Mouse (Mus musculus): ENCODE measurements around the gene Zfp365. TPM values are rescaled to one million over a fixed set of nuclear protein-coding genes. Genes with fewer than 3 reads are reported as not detected.

The Zfp365 gene
- total and polyA plus RNA-seq, 2 experiments = not detected

DNA sequence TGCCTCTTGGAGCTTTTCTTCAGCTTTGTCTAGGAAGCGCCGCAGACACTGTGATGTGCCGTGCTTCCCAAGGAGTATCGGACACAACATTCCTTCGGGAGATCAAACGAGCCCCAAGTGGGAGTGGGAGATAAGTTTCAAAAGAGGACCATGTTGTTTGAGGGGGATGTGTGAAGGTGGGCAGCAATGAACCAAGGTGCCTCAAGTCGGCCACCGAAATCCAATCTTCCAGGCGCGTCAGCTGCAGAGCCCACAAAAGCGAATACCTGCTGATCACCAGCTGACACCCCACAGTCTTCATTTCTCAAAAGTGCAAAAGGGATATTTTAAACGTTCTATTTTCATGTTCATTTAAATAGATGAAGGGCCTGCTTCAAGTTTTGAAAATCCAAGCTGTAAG is 27.1 kb upstream of the Zfp365 start:
- Histone ChIP-seq H3K4me3 (ENCODE audit: insufficient read depth, low read depth, low read length) (no peak overlapping the region), H3K79me2 (ENCODE audit: control insufficient read depth, insufficient read depth, low read length) (no peaks in the 10 kb centered on the region), H3K9ac (ENCODE audit: low read depth, low read length) (no peak overlapping the region), H3K36me3 (ENCODE audit: control insufficient read depth, insufficient read depth, low read length) (no peaks in the 10 kb centered on the region), H3K27me3 (ENCODE audit: control insufficient read depth, insufficient read depth, low read length) (no peaks in the 10 kb centered on the region), H3K27ac (replicated peaks; ENCODE audit: insufficient read depth, low read depth, low read length) (no peak overlapping the region), H3K4me1 (ENCODE audit: control insufficient read depth, insufficient read depth, low read length) (no peaks in the 10 kb centered on the region)
- TF ChIP-seq CTCF (IDR thresholded peaks at IDR 0.05; ENCODE audit: low read depth, low read length) (no peak), POLR2A (IDR thresholded peaks at IDR 0.05; ENCODE audit: extremely low read depth, insufficient read depth, low read length) (no peak)
- no peak for DNase-seq (ENCODE audit: extremely low read depth, low read depth, low spot score)
- 74% methylated on average over 12 of the region's 12 CpGs for WGBS

- H3K27ac ChIP-seq (replicated peaks; ENCODE audit: insufficient read depth, low read depth, low read length) = no peak overlapping the region
- H3K4me1 ChIP-seq (ENCODE audit: control insufficient read depth, insufficient read depth, low read length) = no peaks in the 10 kb centered on the region
- no peak for DNase-seq (ENCODE audit: extremely low read depth, low read depth, low spot score)
- no peaks in the 10 kb centered on the region for H3K36me3 ChIP-seq (ENCODE audit: control insufficient read depth, insufficient read depth, low read length)
- H3K79me2 ChIP-seq (ENCODE audit: control insufficient read depth, insufficient read depth, low read length) = no peaks in the 10 kb centered on the region
- no peak overlapping the region for H3K4me3 ChIP-seq (ENCODE audit: insufficient read depth, low read depth, low read length)
- 77% methylated on average over 5 of the region's 5 CpGs for WGBS
- no peak overlapping the region for H3K9ac ChIP-seq (ENCODE audit: low read depth, low read length)
- H3K27me3 ChIP-seq (ENCODE audit: control insufficient read depth, insufficient read depth, low read length) = no peaks in the 10 kb centered on the region
- no peak for TF ChIP-seq POLR2A (IDR thresholded peaks at IDR 0.05; ENCODE audit: extremely low read depth, insufficient read depth, low read length)
- TF ChIP-seq CTCF (IDR thresholded peaks at IDR 0.05; ENCODE audit: low read depth, low read length) = no peak
Observed at GRCm38 (mm10) chr10:67937775-67938174, 25.3 kb upstream of the Zfp365 start.

DNA sequence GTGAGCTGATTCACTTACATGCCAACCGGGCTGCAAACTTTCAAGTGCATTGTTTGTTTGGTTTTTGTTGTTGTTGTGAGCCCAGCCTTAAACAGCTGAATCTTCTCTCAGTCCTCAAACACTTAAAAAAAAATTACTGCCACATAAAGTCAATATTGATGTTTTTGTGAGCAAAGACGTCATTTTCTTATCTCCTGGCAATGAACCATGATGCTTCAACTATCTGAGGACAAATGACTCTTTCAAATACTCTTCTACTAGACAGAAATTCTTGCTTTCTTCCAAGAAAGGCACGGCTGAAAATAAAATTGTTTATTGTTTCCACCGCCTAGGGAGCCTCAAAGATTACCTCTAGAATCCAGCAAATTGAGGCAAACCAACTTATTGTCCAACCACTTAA is 24.5 kb upstream of the Zfp365 start:
- no peaks in the 10 kb centered on the region for H3K79me2 ChIP-seq (ENCODE audit: control insufficient read depth, insufficient read depth, low read length)
- no peaks in the 10 kb centered on the region for H3K36me3 ChIP-seq (ENCODE audit: control insufficient read depth, insufficient read depth, low read length)
- 46% methylated on average over 4 of the region's 4 CpGs for WGBS
- no peak overlapping the region for H3K4me3 ChIP-seq (ENCODE audit: insufficient read depth, low read depth, low read length)
- no peaks in the 10 kb centered on the region for H3K27me3 ChIP-seq (ENCODE audit: control insufficient read depth, insufficient read depth, low read length)
- DNase-seq (ENCODE audit: extremely low read depth, low read depth, low spot score) = peak; percentile 24
- H3K27ac ChIP-seq (replicated peaks; ENCODE audit: insufficient read depth, low read depth, low read length) = no peak overlapping the region
- H3K9ac ChIP-seq (ENCODE audit: low read depth, low read length) = no peak overlapping the region
- TF ChIP-seq CTCF (IDR thresholded peaks at IDR 0.05; ENCODE audit: low read depth, low read length) (no peak), POLR2A (IDR thresholded peaks at IDR 0.05; ENCODE audit: extremely low read depth, insufficient read depth, low read length) (no peak)
- no peaks in the 10 kb centered on the region for H3K4me1 ChIP-seq (ENCODE audit: control insufficient read depth, insufficient read depth, low read length)

DNA sequence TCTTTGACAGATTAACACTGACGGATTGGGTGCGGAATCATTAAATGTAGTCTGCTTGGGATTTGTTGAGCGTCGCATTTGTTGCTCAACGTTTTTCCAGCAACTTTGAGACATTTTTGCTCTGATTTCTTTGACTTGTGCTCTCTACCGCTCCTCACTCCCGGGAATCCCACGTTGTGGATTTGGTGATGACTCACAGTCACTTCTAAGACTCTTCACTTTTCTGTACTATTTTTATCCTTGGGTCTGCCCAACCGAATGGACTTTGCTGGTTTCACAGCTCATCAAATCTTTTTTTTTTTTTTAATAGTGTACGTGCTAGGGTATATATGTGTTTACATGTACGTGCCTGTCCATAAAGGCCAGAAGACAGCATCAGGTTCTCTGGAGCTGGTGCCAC is 20.3 kb upstream of the Zfp365 start:
- H3K27me3 ChIP-seq (ENCODE audit: control insufficient read depth, insufficient read depth, low read length) = no peaks in the 10 kb centered on the region
- no peak overlapping the region for H3K27ac ChIP-seq (replicated peaks; ENCODE audit: insufficient read depth, low read depth, low read length)
- 92% methylated on average over 11 of the region's 11 CpGs for WGBS
- H3K4me1 ChIP-seq (ENCODE audit: control insufficient read depth, insufficient read depth, low read length) = no peaks in the 10 kb centered on the region
- TF ChIP-seq CTCF (IDR thresholded peaks at IDR 0.05; ENCODE audit: low read depth, low read length) (no peak), POLR2A (IDR thresholded peaks at IDR 0.05; ENCODE audit: extremely low read depth, insufficient read depth, low read length) (no peak)
- H3K79me2 ChIP-seq (ENCODE audit: control insufficient read depth, insufficient read depth, low read length) = no peaks in the 10 kb centered on the region
- no peak for DNase-seq (ENCODE audit: extremely low read depth, low read depth, low spot score)
- no peak overlapping the region for H3K9ac ChIP-seq (ENCODE audit: low read depth, low read length)
- H3K36me3 ChIP-seq (ENCODE audit: control insufficient read depth, insufficient read depth, low read length) = no peaks in the 10 kb centered on the region
- no peak overlapping the region for H3K4me3 ChIP-seq (ENCODE audit: insufficient read depth, low read depth, low read length)

DNA sequence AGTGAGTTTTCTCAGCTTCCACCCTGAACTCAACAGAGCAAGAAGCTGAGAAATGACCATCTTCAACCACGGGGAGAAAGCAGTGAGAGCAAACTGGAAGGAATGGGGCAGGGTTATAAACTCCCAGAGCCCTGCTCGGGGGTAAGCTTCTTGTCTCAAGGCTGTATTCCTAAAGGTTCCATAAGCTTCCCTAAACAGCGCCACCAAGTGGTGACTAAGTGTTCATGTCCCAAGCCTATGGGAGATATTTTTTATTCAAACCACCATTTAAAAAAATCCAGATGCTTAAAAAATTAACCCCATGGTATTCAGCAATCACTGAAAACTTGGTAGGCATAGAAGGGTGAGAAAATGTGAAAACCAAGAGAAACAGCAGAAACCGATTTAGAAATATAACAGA is 18.9 kb upstream of the Zfp365 start:
- 81% methylated on average over 4 of the region's 4 CpGs for WGBS
- H3K4me1 ChIP-seq (ENCODE audit: control insufficient read depth, insufficient read depth, low read length) = no peaks in the 10 kb centered on the region
- H3K27me3 ChIP-seq (ENCODE audit: control insufficient read depth, insufficient read depth, low read length) = no peaks in the 10 kb centered on the region
- H3K79me2 ChIP-seq (ENCODE audit: control insufficient read depth, insufficient read depth, low read length) = no peaks in the 10 kb centered on the region
- H3K36me3 ChIP-seq (ENCODE audit: control insufficient read depth, insufficient read depth, low read length) = no peaks in the 10 kb centered on the region
- DNase-seq (ENCODE audit: extremely low read depth, low read depth, low spot score) = no peak
- no peak overlapping the region for H3K4me3 ChIP-seq (ENCODE audit: insufficient read depth, low read depth, low read length)
- no peak overlapping the region for H3K27ac ChIP-seq (replicated peaks; ENCODE audit: insufficient read depth, low read depth, low read length)
- H3K9ac ChIP-seq (ENCODE audit: low read depth, low read length) = no peak overlapping the region
- no peak for TF ChIP-seq POLR2A (IDR thresholded peaks at IDR 0.05; ENCODE audit: extremely low read depth, insufficient read depth, low read length)
- TF ChIP-seq CTCF (IDR thresholded peaks at IDR 0.05; ENCODE audit: low read depth, low read length) = no peak

DNA sequence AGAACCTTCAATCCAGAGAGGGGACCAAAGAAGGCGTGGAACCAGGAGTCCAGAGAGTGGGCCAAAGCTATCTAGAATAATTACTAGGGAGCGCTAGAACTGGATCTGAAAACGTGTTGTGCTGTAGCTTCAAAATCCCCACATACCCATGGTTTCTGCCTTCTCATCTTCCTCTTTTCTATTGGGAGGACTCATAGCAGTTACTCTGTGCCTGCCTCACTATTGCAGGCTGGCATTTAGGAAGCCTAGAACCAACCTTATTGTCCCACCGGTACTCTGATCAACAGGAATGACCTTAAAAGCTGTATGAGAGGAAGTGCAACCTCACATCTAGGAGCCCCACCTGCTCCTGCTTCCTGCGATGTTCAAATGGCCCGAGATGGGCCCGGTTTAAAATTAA is 16.1 kb upstream of the Zfp365 start:
- Histone ChIP-seq H3K4me3 (ENCODE audit: insufficient read depth, low read depth, low read length) (no peak overlapping the region), H3K36me3 (ENCODE audit: control insufficient read depth, insufficient read depth, low read length) (no peaks in the 10 kb centered on the region), H3K27me3 (ENCODE audit: control insufficient read depth, insufficient read depth, low read length) (no peaks in the 10 kb centered on the region), H3K4me1 (ENCODE audit: control insufficient read depth, insufficient read depth, low read length) (no peaks in the 10 kb centered on the region), H3K79me2 (ENCODE audit: control insufficient read depth, insufficient read depth, low read length) (no peaks in the 10 kb centered on the region), H3K9ac (ENCODE audit: low read depth, low read length) (no peak overlapping the region), H3K27ac (replicated peaks; ENCODE audit: insufficient read depth, low read depth, low read length) (no peak overlapping the region)
- DNase-seq (ENCODE audit: extremely low read depth, low read depth, low spot score) = no peak
- TF ChIP-seq POLR2A (IDR thresholded peaks at IDR 0.05; ENCODE audit: extremely low read depth, insufficient read depth, low read length) = no peak
- no peak for TF ChIP-seq CTCF (IDR thresholded peaks at IDR 0.05; ENCODE audit: low read depth, low read length)
- WGBS = 79% methylated on average over 7 of the region's 7 CpGs

Data from liver, adult 2 months (tissue).